Mouse (Mus musculus) inflammation-experienced regulatory T-cells, adult 6 months (primary cell): ENCODE measurements around the gene Sult4a1. TPM values are rescaled to one million over a fixed set of nuclear protein-coding genes. Genes with fewer than 3 reads are reported as not detected.

Experiments
- ATAC-seq: one replicate; pipeline ENCODE4 v1.8.0; 2017
- polyA plus RNA-seq, 3 experiments: library from polyadenylated mRNA; unstranded; fragments of 100-300 nt; shearing (Covaris generic); gene quantifications; one replicate each; pipeline ENCODE4 v1.2.1; 2017

The Sult4a1 gene
- polyA plus RNA-seq, 3 experiments from 2014 or later, result 0.29 TPM; not detected in 2

GRCm38 (mm10) chr15:84096051-84096450 is 9.5 kb downstream of the Sult4a1 start:
- ATAC-seq, result no peak

- no peak for ATAC-seq
These were observed 10.6 kb downstream of the Sult4a1 start for GRCm38 (mm10) chr15:84094921-84095320.

GRCm38 (mm10) chr15:84086775-84087174 is 18.8 kb downstream of the Sult4a1 start:
- ATAC-seq, result no peak

GRCm38 (mm10) chr15:84086364-84086763 is 19.2 kb downstream of the Sult4a1 start:
- ATAC-seq, result no peak

GRCm38 (mm10) chr15:84080069-84080468 is 25.5 kb downstream of the Sult4a1 start:
- no peak for ATAC-seq

- ATAC-seq, result no peak
These were observed 26.0 kb downstream of the Sult4a1 start for GRCm38 (mm10) chr15:84079519-84079918.

- no peak for ATAC-seq
These were observed 26.9 kb downstream of the Sult4a1 start for GRCm38 (mm10) chr15:84078667-84079066.

GRCm38 (mm10) chr15:84077151-84077550 is 28.4 kb downstream of the Sult4a1 start:
- ATAC-seq, result no peak

- no peak for ATAC-seq
These were observed 30.8 kb downstream of the Sult4a1 start for GRCm38 (mm10) chr15:84074705-84075185.

- no peak for ATAC-seq
These were observed 31.4 kb downstream of the Sult4a1 start for GRCm38 (mm10) chr15:84073911-84074704.

- ATAC-seq, result no peak
These were observed 32.5 kb downstream of the Sult4a1 start for GRCm38 (mm10) chr15:84073058-84073457.

- no peak for ATAC-seq
These were observed 33.3 kb downstream of the Sult4a1 start for GRCm38 (mm10) chr15:84072226-84072625.

GRCm38 (mm10) chr15:84070116-84070676 is 35.4 kb downstream of the Sult4a1 start:
- ATAC-seq, result no peak

GRCm38 (mm10) chr15:84069455-84070050 is 36.0 kb downstream of the Sult4a1 start:
- ATAC-seq, result no peak

- ATAC-seq, result no peak
These were observed 39.9 kb downstream of the Sult4a1 start for GRCm38 (mm10) chr15:84065701-84066100.

- ATAC-seq, result no peak
These were observed 40.4 kb downstream of the Sult4a1 start, which contains the start of gene Efcab6 for GRCm38 (mm10) chr15:84065140-84065539. Efcab6 (minus strand) TSS chr15:84065379.

- no peak for ATAC-seq
These were observed 46.7 kb downstream of the Sult4a1 start for GRCm38 (mm10) chr15:84058841-84059240.

GRCm38 (mm10) chr15:84056083-84056482 is 49.5 kb downstream of the Sult4a1 start:
- ATAC-seq, result no peak

- ATAC-seq, result no peak
These were observed 51.7 kb downstream of the Sult4a1 start for GRCm38 (mm10) chr15:84053859-84054258.

GRCm38 (mm10) chr15:84053240-84053639 is 52.3 kb downstream of the Sult4a1 start:
- ATAC-seq, result no peak

- ATAC-seq, result no peak
These were observed 53.2 kb downstream of the Sult4a1 start for GRCm38 (mm10) chr15:84052390-84052789.

GRCm38 (mm10) chr15:84049570-84049969 is 56.0 kb downstream of the Sult4a1 start:
- ATAC-seq, result no peak

GRCm38 (mm10) chr15:84045562-84045961 is 60.0 kb downstream of the Sult4a1 start:
- ATAC-seq, result no peak

- no peak for ATAC-seq
These were observed 68.5 kb downstream of the Sult4a1 start for GRCm38 (mm10) chr15:84037067-84037466.
